Mouse (Mus musculus): ENCODE results near the gene Abhd5. TPM values are rescaled to one million over a fixed set of nuclear protein-coding genes. Genes with fewer than 3 reads are reported as not detected.

The Abhd5 gene
- total and polyA plus RNA-seq, 3 experiments = 14.2 to 20.2 TPM; not detected in 1

DNA sequence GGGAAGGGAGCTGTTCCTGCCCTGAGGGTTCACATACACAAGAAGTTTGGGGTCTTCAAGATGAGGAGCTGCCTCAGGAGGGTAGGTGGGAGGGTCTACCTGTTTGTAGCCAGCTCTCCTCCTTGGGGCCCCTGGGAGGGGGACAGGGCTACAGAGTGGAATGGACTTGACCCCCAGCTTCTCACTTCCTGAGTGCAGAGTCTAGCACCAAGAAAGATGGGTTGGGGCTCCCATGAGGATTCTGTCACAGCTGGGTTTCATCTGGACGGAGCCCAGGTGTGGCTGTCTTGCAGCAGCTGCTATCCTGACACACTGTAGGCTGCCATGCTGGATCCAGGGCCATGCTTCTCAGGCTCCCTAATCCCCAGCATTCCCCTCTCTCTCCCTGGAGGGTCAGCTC, 78.3 kb downstream of the Abhd5 start:
- no peak overlapping the region for H3K27ac ChIP-seq (ENCODE audit: control insufficient read depth, low read depth, low read length)
- no peaks in the 10 kb centered on the region for H3K79me2 ChIP-seq (ENCODE audit: control insufficient read depth, insufficient read depth, low read length, poor library complexity)
- H3K36me3 ChIP-seq (ENCODE audit: control insufficient read depth in 1 of 2, insufficient read depth in 2 of 2, low read length in 2 of 2) = no peaks in the 10 kb centered on the region
- H3K9me3 ChIP-seq (replicated peaks; ENCODE audit: insufficient read depth, low read length) = no peaks in the 10 kb centered on the region
- TF ChIP-seq MYB (IDR thresholded peaks at IDR 0.05; ENCODE audit: low read depth, low read length) (no peak), CTCF (IDR thresholded peaks at IDR 0.05 in 2 of 3, conservative IDR thresholded peaks at IDR 0.05 in 1 of 3; ENCODE audit: control insufficient read depth in 1 of 3, insufficient read depth in 1 of 3, low read depth in 2 of 3, low read length in 3 of 3, poor library complexity in 1 of 3, severe bottlenecking in 1 of 3) (no peak), RAD21 (IDR thresholded peaks at IDR 0.05; ENCODE audit: low read depth, low read length) (no peak), ELF1 (IDR thresholded peaks at IDR 0.05; ENCODE audit: low read depth, low read length) (no peak), TCF12 (IDR thresholded peaks at IDR 0.05; ENCODE audit: low read depth, low read length) (no peak), KAT2A (conservative IDR thresholded peaks at IDR 0.05; ENCODE audit: low read depth, low read length) (no peak), E2F4 (IDR thresholded peaks at IDR 0.05; ENCODE audit: borderline replicate concordance, low read depth, low read length) (no peak), MYC (IDR thresholded peaks at IDR 0.05; ENCODE audit: low read depth, low read length) (no peak), JUND (IDR thresholded peaks at IDR 0.05; ENCODE audit: low read depth, low read length) (no peak), USF1 (IDR thresholded peaks at IDR 0.05; ENCODE audit: low read depth, low read length) (no peak), TAL1 (IDR thresholded peaks at IDR 0.05; ENCODE audit: low read length) (no peak), TBP (IDR thresholded peaks at IDR 0.05; ENCODE audit: low read depth, low read length) (no peak), POLR2AphosphoS5 (IDR thresholded peaks at IDR 0.05; ENCODE audit: borderline replicate concordance, low read depth, low read length) (no peak), MAFK (IDR thresholded peaks at IDR 0.05; ENCODE audit: borderline replicate concordance, low read depth, low read length) (no peak), MEF2A (IDR thresholded peaks at IDR 0.05; ENCODE audit: extremely low read depth, insufficient replicate concordance, low read depth, low read length, poor library complexity, severe bottlenecking) (no peak), USF2 (IDR thresholded peaks at IDR 0.05; ENCODE audit: borderline replicate concordance in 1 of 2, insufficient read depth in 1 of 2, low read depth in 1 of 2, low read length in 2 of 2) (no peak), BHLHE40 (IDR thresholded peaks at IDR 0.05; ENCODE audit: borderline replicate concordance, low read depth, low read length) (no peak), UBTF (IDR thresholded peaks at IDR 0.05; ENCODE audit: borderline replicate concordance, insufficient read depth, low read depth, low read length) (no peak), GABPA (IDR thresholded peaks at IDR 0.05; ENCODE audit: low read depth, low read length) (no peak)
- H3K9ac ChIP-seq (ENCODE audit: control insufficient read depth, low read depth, low read length, poor library complexity, severe bottlenecking) = no peak overlapping the region
- DNase-seq (ENCODE audit: low read depth, low spot score) = no peak
- H3K4me1 ChIP-seq (ENCODE audit: control insufficient read depth in 1 of 2, insufficient read depth in 2 of 2, low read length in 2 of 2) = no peaks in the 10 kb centered on the region
- no peaks in the 10 kb centered on the region for H3K27me3 ChIP-seq (ENCODE audit: control insufficient read depth in 1 of 2, insufficient read depth in 2 of 2, low read length in 2 of 2)
- H3K4me3 ChIP-seq (ENCODE audit: control insufficient read depth in 1 of 2, insufficient read depth in 1 of 2, low read depth in 2 of 2, low read length in 2 of 2) = no peak overlapping the region

Other genes with a start within 250 kb of the Abhd5 start
- gene Snrk, start 234.3 kb upstream of the Abhd5 start, total RNA-seq (2012; rRNA removed) = 10.7 and 11.8 TPM in 2 replicates
- 100 to 1,000 TPM in 1 of 2 experiments, 1 to 10 TPM in 1; 9.1 to 446 TPM for gene Snrk, start 234.3 kb upstream of the Abhd5 start, polyA plus RNA-seq (2012; ENCODE audit: insufficient read depth in 1 of 2, insufficient read length in 2 of 2, low read depth in 1 of 2, low replicate concordance in 2 of 2, missing spikeins in 1 of 2)
- 0.29 and 0.54 TPM in 2 replicates for gene Ano10, start 57.2 kb upstream of the Abhd5 start, total RNA-seq (2012; rRNA removed)
- 1 to 10 TPM in 1 of 2 experiments, not detected in 1; 3.1 TPM for gene Ano10, start 57.2 kb upstream of the Abhd5 start, polyA plus RNA-seq (2012; ENCODE audit: insufficient read depth in 1 of 2, insufficient read length in 2 of 2, low read depth in 1 of 2, low replicate concordance in 2 of 2, missing spikeins in 1 of 2)

Data from MEL (cell line).